Mouse (Mus musculus): ENCODE data around the gene Gpr27.

DNA sequence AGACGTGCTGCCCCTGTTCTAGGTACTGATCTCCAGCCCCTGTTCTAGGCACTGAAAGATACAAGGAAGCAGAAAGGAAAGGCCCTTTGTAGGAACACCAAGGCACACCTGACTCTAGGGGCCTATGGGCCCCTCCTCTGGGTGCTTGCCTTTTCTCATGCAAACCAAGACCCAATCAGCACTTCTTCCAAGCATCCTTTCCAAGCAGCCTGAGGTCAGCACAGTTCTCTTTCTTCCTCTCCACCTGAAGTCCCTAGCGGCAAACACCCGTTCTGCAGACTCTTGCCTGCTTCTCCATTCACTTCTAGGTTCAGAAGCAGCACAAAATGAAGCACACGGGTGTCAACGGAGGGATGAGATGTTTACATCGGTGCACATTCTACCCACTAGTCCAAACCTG, 22.7 kb downstream of the Gpr27 start:
- TF ChIP-seq CTCF (IDR thresholded peaks at IDR 0.05), result no peak
- TF ChIP-seq EP300 (IDR thresholded peaks at IDR 0.05), result no peak

All from lung, postnatal 0 days (tissue).